Mouse (Mus musculus): ENCODE data around the gene Mylk3.

The Mylk3 gene

DNA sequence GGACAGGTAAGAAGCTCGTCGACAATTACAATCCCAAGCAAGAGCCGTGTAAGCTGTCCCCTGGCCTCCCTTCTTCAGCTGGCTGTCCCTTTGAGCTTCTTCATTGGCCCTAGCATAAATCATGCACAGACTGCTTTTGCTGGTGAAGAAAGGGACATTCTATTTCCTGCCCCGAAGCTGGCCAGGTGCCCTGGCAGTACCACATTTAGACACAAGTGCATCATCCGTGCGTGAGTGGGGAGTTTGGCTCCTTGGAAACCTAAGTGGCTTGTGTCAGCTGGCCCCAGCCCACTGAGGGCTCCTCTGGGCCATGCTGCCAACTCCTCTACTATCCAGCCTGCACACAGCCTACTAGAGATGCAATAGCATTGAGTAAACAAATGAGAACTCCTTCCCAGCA, at the start of gene Mylk3:
Gene Mylk3 (minus strand): TSS at position 141 of the 400 bp plus-strand sequence.
- DNase-seq (ENCODE audit: extremely low spot score) = no peak

GRCm38 (mm10) chr8:85435736-85436135, 49.6 kb upstream of the Mylk3 start:
- no peak for DNase-seq (ENCODE audit: extremely low spot score)

GRCm38 (mm10) chr8:85434817-85435216, 48.7 kb upstream of the Mylk3 start:
- DNase-seq (ENCODE audit: extremely low spot score) = no peak

GRCm38 (mm10) chr8:85433017-85433393, 46.9 kb upstream of the Mylk3 start:
- no peak for DNase-seq (ENCODE audit: extremely low spot score)

DNA sequence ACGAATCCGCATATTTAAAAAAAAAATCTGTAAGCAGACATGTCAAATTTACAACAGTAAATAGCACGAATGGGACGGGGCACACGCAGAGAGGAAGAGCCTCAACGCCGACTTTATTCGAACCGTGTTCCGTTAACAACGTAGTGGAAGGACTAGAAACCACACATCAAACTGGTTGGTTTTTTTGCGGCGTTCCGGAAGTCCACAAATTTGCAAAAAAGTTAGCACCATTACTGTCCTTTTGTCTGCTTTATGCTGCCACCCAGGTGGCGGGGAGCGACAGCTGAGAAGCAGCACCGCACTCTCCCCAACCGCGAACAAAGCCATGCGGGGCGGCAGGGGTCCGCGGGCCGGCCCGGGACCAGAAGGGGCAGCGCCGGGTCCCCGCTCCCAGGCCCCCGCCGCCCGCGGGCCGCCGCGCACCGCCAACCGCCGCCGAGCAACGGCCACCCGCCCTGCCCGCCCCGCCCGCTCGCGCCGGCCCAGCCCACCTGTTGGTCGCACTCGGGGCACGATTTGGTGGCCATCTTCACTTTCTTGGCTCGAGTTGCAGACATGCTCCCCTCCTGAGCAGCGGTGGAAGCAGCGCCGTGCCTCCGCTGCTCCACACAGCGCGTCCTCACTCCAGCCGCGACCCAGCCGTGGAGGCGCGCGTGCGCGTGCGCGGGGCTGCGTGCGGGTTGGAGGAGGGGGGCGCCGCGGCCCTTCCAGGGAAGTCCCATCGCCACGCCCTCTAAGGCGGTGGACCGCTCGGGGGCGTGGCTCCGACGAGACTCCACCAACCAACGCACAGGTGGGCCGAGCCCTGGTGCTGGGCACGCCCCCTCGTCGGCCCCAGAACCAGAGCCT, 46.2 kb upstream of the Mylk3 start, which contains the start of gene 4921524J17Rik:
Gene 4921524J17Rik (minus strand): TSS at position 666 of the 849 bp plus-strand sequence.
- peak; percentile 96 for DNase-seq (ENCODE audit: extremely low spot score)

DNA sequence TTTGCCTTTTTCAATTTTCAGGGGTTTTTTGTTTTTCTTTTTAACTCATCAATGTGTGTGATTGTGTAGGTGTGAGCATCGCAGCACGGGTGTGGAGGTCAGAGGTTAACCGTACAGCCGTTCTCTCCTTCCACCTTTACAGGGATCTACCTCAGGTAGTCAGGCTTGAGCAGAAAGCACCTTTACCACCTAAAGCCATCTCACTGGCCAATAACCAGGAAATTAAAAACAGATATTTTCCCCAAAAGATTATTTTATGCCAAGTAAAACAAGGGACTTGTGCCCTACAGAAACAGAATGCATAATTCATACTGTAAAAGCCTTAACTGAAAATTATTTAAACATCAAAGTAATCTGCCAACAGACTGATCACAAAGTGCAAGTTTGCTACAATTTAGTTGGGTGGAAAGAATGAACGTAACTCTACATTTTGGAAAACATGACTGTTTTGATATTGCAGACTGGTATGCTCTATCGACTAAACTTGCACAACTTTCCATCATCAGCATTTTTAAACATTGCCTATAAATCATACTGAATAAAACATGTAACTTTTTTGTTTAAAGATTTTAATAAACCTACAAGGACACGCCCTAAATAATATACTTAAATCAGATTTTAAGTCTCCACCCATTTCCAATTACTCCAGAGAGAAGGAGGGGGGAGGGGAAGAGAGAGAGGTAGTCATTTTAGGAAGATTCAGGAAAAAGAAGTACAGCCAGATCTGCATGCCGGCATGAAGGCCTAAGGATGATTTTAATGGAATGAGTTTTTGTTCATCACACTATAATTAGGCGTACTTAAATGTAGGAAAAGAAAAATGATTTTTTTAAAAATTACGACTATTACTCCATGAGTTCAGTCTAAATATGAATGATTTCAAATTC, 45.4 kb upstream of the Mylk3 start:
- peak; percentile 33 for DNase-seq (ENCODE audit: extremely low spot score)

- DNase-seq (ENCODE audit: extremely low spot score) = peak; percentile 36
These were observed 44.7 kb upstream of the Mylk3 start for GRCm38 (mm10) chr8:85430801-85431200.

- no peak for DNase-seq (ENCODE audit: extremely low spot score)
These were observed 43.1 kb upstream of the Mylk3 start for GRCm38 (mm10) chr8:85429219-85429618.

DNA sequence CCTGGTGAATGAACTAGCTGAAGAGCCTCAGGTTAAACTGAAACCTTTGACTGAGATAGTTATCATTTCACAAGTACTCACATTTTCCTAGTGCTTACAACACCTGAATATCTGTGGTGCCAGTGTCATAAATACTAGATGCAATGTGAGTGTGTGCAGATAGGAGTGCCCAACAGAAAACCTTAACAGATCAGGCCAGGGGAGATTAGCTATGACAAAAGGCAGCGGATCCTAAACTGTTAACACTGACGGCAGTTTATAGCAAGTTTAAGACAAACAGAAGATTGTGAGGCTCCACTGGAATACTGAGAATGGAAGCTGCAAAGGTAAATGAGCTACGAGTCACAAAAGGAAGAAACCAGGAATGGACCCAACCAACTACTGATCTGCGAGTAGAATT, 40.9 kb upstream of the Mylk3 start:
- no peak for DNase-seq (ENCODE audit: extremely low spot score)

DNA sequence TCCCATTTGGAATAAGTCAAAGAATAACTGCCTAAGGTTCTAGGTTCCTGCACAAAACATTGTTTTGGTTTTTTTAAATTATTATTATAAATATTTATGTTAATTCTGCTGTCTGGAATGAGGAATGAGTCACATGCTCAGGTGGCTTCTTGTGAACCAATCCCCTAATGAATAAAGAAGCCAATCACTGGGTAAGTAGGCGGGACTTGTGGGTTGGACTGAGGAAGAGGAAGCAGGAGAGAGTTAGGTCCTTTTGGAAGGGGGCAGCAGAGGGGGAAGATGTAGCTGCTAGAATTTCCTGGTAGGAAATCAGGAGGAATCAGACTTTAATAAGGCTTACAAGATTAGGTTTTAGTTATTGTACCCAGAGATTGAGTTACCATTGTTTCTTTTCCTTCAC, 35.2 kb upstream of the Mylk3 start:
- DNase-seq (ENCODE audit: extremely low spot score) = no peak

DNA sequence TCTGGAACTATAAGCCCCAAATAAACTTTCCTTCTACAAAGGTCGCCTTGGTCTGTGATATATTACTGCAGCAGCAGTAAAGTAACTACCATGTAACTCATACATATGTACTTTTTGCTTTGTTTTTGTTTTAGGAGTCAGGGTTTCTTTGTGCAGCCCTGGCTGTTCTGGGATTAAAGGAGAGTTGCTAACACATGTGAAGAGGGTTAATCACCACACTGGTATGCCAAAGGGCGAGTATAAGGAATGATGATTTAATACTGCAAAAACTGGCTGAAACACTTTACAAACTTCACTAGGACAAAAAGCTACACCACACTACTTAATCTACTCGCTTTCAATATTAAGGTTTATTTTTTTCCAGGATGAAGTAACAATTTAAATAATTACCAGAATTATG, 22.4 kb upstream of the Mylk3 start:
- DNase-seq (ENCODE audit: extremely low spot score) = no peak

GRCm38 (mm10) chr8:85408053-85408505, 21.9 kb upstream of the Mylk3 start:
- peak; percentile 6 for DNase-seq (ENCODE audit: extremely low spot score)

DNA sequence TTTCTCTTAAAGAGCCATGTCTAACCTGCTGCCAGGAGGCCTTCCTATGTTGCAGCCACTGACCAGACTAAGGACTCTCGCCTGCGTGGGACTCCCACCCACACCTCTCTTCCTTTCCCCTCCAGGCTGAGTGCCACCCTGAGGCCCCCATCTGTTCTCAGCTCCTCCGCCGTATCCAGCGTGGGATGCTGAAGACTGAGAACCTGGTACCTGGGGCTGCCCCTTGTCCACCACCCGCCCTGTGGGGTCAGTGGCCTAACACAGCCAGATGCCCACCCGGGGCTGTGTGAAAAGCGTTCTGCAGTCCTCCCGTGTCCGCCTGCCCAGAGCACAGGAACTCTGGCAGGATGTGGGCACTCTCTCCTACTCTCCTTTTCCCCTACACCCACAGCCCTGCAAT, 19.8 kb upstream of the Mylk3 start:
- no peak for DNase-seq (ENCODE audit: extremely low spot score)

- DNase-seq (ENCODE audit: extremely low spot score) = peak; percentile 19
These were observed 19.3 kb upstream of the Mylk3 start for GRCm38 (mm10) chr8:85405418-85405817.

DNA sequence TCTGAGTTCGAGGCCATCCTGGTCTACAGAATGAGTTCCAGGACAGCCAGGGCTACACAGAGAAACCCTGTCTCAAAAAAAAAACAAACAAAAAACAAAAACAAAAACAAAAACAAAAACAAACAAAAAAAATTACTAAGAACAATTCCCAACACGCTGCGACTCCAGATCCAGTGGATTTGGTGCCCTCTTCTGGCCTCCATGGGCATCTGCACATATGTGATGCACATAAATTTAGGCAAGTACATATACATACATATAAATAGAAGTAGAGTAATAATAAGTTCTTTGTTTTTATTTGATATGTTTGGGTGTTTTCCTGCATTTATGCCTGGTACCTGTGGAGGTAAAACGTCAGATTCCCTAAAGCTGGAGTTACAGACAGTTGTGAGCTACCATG, 12.4 kb upstream of the Mylk3 start:
- no peak for DNase-seq (ENCODE audit: extremely low spot score)

- peak; percentile 32 for DNase-seq (ENCODE audit: extremely low spot score)
These were observed 11.4 kb upstream of the Mylk3 start for GRCm38 (mm10) chr8:85397508-85397907.

DNA sequence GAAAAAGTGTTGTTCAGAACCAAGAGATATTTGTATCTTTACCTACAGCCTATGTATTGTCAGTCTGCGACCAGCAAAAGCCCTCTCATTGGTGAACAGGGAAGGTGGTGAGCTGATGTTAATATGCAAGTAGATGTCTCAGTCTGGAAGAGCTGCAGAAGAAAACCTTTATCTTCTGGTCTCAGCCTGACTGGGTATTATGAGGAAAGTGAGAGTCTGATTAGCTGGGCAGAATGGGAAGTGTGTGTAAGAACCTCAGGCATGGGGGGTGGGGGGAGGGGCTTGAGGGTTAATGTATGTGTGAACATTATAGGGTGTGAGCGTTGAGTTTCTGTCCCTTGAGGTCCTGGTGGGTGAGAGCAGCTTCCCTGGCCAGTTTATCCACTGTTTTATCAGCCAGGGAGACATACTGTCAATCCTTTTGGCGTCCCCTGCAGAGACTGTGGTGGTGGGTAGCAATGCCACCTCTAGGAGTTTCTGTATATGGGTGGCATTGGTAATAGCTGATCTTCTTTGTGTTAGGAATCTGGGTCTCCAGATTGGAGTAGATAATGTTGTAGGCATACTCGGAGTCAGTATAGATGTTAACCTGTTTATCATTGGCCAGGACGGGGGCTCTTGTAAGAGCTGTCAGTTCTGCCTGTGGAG, 10.4 kb upstream of the Mylk3 start:
- DNase-seq (ENCODE audit: extremely low spot score) = no peak

GRCm38 (mm10) chr8:85395681-85396431, 9.7 kb upstream of the Mylk3 start:
- DNase-seq (ENCODE audit: extremely low spot score) = no peak

DNA sequence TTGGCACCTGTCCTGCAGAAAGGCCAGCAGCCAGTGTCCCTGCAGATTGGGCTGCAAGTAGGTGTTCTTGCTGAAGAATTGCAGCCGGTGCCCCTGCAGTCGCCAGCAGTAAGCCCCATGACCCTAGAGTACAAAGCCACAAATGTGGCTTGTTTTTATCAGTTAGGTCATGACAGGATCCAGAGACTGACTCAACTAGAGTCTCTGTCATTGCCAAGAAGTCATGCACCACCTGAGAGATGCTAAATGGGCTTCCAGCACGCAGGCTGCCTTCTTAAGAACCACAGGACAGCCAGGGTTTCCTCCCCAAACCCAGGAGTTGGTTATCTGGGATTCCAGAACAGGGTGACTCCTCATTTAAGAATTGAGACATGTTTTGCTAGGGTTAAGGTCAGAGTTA, 8.9 kb upstream of the Mylk3 start:
- DNase-seq (ENCODE audit: extremely low spot score) = no peak

DNA sequence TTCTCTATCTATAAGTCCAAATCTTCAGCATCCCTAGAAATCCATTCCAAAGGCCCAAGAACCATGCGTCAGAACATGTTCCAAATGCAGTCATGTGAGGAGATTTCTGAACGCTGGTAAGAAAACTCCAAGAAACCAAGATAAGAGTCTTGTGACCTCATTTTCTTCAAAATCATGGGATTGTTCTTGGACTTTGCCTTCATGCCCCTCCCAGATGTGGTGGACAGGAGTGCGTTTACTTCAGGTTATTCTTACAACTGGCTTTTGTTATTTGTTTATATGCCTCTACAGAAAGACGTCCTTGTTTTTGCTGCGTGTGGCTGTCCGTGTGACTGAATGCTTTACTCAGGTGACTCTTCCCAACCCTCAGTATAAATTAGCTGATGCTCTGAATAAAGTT, 7.1 kb upstream of the Mylk3 start:
- DNase-seq (ENCODE audit: extremely low spot score) = no peak

DNA sequence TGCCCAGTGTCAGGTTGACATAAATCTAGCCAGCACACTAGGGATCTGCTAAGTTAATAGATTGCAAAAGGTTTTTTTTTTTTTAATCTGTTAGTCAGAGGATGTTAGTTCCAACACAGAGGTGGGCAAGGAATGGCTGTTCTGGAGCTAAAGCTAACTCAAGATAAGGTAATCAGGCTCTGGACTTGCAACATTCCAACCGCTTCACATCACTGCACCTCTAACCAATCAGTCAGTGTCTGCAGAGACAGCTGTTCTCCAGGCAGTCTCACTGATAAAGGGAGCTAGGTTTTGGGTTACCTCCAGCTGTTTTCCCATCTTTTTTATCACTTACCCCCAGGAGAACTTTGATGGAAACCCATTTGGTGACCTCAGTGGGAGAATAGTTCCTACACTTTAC, 5.3 kb upstream of the Mylk3 start:
- no peak for DNase-seq (ENCODE audit: extremely low spot score)
